Mouse (Mus musculus): ENCODE data around the gene Lgr6. TPM values are rescaled to one million over a fixed set of nuclear protein-coding genes. Genes with fewer than 3 reads are reported as not detected.

Lgr6 gene
- polyA plus RNA-seq, 2 experiments: 3.2 to 8.3 TPM

- Histone ChIP-seq H3K27me3 (ENCODE audit: control insufficient read depth, insufficient read depth, low read length) (0 out of 2 replicates have a peak, but pooled peaks cover 2% of the 10 kb centered on the region), H3K4me3 (replicated peaks; ENCODE audit: low read length) (no peak overlapping the region), H3K4me1 (ENCODE audit: control insufficient read depth, insufficient read depth, low read length) (peaks cover 44% of the 10 kb centered on the region), H3K4me2 (replicated peaks; ENCODE audit: low read depth, low read length, severe bottlenecking) (no peak overlapping the region), H3K9ac (ENCODE audit: low read depth, low read length, severe bottlenecking) (no peak overlapping the region), H3K9me3 (ENCODE audit: control insufficient read depth, low read length) (no peaks in the 10 kb centered on the region), H3K36me3 (ENCODE audit: control insufficient read depth, insufficient read depth, low read length) (no peaks in the 10 kb centered on the region), H3K27ac (replicated peaks; ENCODE audit: low read depth, low read length) (no peak overlapping the region)
- no peak for ATAC-seq (ENCODE audit: low FRiP score, low read depth)
- TF ChIP-seq POLR2A (IDR thresholded peaks at IDR 0.05; ENCODE audit: borderline replicate concordance, extremely low read depth, insufficient read depth, insufficient read length): no peak
- no peak for DNase-seq (ENCODE audit: low spot score)
- 41% methylated on average over 2 of the region's 2 CpGs for WGBS
Observed at GRCm38 (mm10) chr1:135017656-135018015, 87.4 kb downstream of the Lgr6 start.

- DNase-seq (ENCODE audit: low spot score) (no peak), ATAC-seq (ENCODE audit: low FRiP score, low read depth) (no peak)
- no peak for TF ChIP-seq POLR2A (IDR thresholded peaks at IDR 0.05; ENCODE audit: borderline replicate concordance, extremely low read depth, insufficient read depth, insufficient read length)
- Histone ChIP-seq H3K9me3 (ENCODE audit: control insufficient read depth, low read length) (no peaks in the 10 kb centered on the region), H3K36me3 (ENCODE audit: control insufficient read depth, insufficient read depth, low read length) (no peaks in the 10 kb centered on the region), H3K27ac (replicated peaks; ENCODE audit: low read depth, low read length) (no peak overlapping the region), H3K4me3 (replicated peaks; ENCODE audit: low read length) (no peak overlapping the region), H3K27me3 (ENCODE audit: control insufficient read depth, insufficient read depth, low read length) (0 out of 2 replicates have a peak, but pooled peaks cover 2% of the 10 kb centered on the region), H3K4me2 (replicated peaks; ENCODE audit: low read depth, low read length, severe bottlenecking) (no peak overlapping the region), H3K4me1 (ENCODE audit: control insufficient read depth, insufficient read depth, low read length) (peaks cover 42% of the 10 kb centered on the region), H3K9ac (ENCODE audit: low read depth, low read length, severe bottlenecking) (no peak overlapping the region)
- 73% methylated on average over 10 of the region's 10 CpGs for WGBS
Observed at GRCm38 (mm10) chr1:135016907-135017655, 88.0 kb downstream of the Lgr6 start.

GRCm38 (mm10) chr1:135014921-135015445 lies 90.1 kb downstream of the Lgr6 start:
- Histone ChIP-seq H3K27ac (replicated peaks; ENCODE audit: low read depth, low read length) (no peak overlapping the region), H3K4me3 (replicated peaks; ENCODE audit: low read length) (no peak overlapping the region), H3K9me3 (ENCODE audit: control insufficient read depth, low read length) (no peaks in the 10 kb centered on the region), H3K4me1 (ENCODE audit: control insufficient read depth, insufficient read depth, low read length) (peaks cover 22% of the 10 kb centered on the region), H3K4me2 (replicated peaks; ENCODE audit: low read depth, low read length, severe bottlenecking) (no peak overlapping the region), H3K9ac (ENCODE audit: low read depth, low read length, severe bottlenecking) (no peak overlapping the region), H3K27me3 (ENCODE audit: control insufficient read depth, insufficient read depth, low read length) (0 out of 2 replicates have a peak, but pooled peaks cover 2% of the 10 kb centered on the region), H3K36me3 (ENCODE audit: control insufficient read depth, insufficient read depth, low read length) (no peaks in the 10 kb centered on the region)
- TF ChIP-seq POLR2A (IDR thresholded peaks at IDR 0.05; ENCODE audit: borderline replicate concordance, extremely low read depth, insufficient read depth, insufficient read length): no peak
- WGBS: 36% methylated on average over 10 of the region's 10 CpGs
- DNase-seq (ENCODE audit: low spot score): no peak
- no peak for ATAC-seq (ENCODE audit: low FRiP score, low read depth)

GRCm38 (mm10) chr1:135012472-135012871 lies 92.6 kb downstream of the Lgr6 start:
- H3K27ac ChIP-seq (replicated peaks; ENCODE audit: low read depth, low read length): no peak overlapping the region
- no peak overlapping the region for H3K9ac ChIP-seq (ENCODE audit: low read depth, low read length, severe bottlenecking)
- no peak for DNase-seq (ENCODE audit: low spot score)
- peaks cover 4% of the 10 kb centered on the region; the same call in 1 of the 2 replicates for H3K4me1 ChIP-seq (ENCODE audit: control insufficient read depth, insufficient read depth, low read length)
- no peak for TF ChIP-seq POLR2A (IDR thresholded peaks at IDR 0.05; ENCODE audit: borderline replicate concordance, extremely low read depth, insufficient read depth, insufficient read length)
- no peak overlapping the region for H3K4me2 ChIP-seq (replicated peaks; ENCODE audit: low read depth, low read length, severe bottlenecking)
- H3K36me3 ChIP-seq (ENCODE audit: control insufficient read depth, insufficient read depth, low read length): no peaks in the 10 kb centered on the region
- H3K9me3 ChIP-seq (ENCODE audit: control insufficient read depth, low read length): no peaks in the 10 kb centered on the region
- WGBS: 81% methylated on average over 9 of the region's 9 CpGs
- ATAC-seq (ENCODE audit: low FRiP score, low read depth): no peak
- no peak overlapping the region for H3K4me3 ChIP-seq (replicated peaks; ENCODE audit: low read length)
- no peaks in the 10 kb centered on the region for H3K27me3 ChIP-seq (ENCODE audit: control insufficient read depth, insufficient read depth, low read length)

GRCm38 (mm10) chr1:135011912-135012311 lies 93.2 kb downstream of the Lgr6 start:
- Histone ChIP-seq H3K4me1 (ENCODE audit: control insufficient read depth, insufficient read depth, low read length) (peaks cover 4% of the 10 kb centered on the region; the same call in 1 of the 2 replicates), H3K36me3 (ENCODE audit: control insufficient read depth, insufficient read depth, low read length) (no peaks in the 10 kb centered on the region), H3K4me2 (replicated peaks; ENCODE audit: low read depth, low read length, severe bottlenecking) (no peak overlapping the region), H3K4me3 (replicated peaks; ENCODE audit: low read length) (no peak overlapping the region), H3K27me3 (ENCODE audit: control insufficient read depth, insufficient read depth, low read length) (no peaks in the 10 kb centered on the region), H3K9ac (ENCODE audit: low read depth, low read length, severe bottlenecking) (no peak overlapping the region), H3K9me3 (ENCODE audit: control insufficient read depth, low read length) (no peaks in the 10 kb centered on the region), H3K27ac (replicated peaks; ENCODE audit: low read depth, low read length) (no peak overlapping the region)
- 89% methylated on average over 5 of the region's 5 CpGs for WGBS
- TF ChIP-seq POLR2A (IDR thresholded peaks at IDR 0.05; ENCODE audit: borderline replicate concordance, extremely low read depth, insufficient read depth, insufficient read length): no peak
- no peak for ATAC-seq (ENCODE audit: low FRiP score, low read depth)
- DNase-seq (ENCODE audit: low spot score): no peak

Measured in limb, embryonic 14.5 days (tissue).